In genomic region chr2:12060034-12060723, GRCm38 (mm10) we compare ENCODE assay signal across 8 mouse cellular contexts.
DNase-seq lines count a peak whose midpoint lies in the region; ATAC-seq and TF ChIP-seq lines count a peak whose summit lies in the region.

No protein-coding gene starts in this region.

- no peak overlapping the region for H3K4me2 ChIP-seq in neural tube, embryonic 13.5 days

- H3K27me3 ChIP-seq in neural tube, embryonic 13.5 days, result peaks cover 4% of the 10 kb centered on the region; the same call in 1 of the 2 replicates
- no peaks in the 10 kb centered on the region for H3K27me3 ChIP-seq in thymus, adult 2 months (ENCODE audit: control insufficient read depth, insufficient read depth, low read length)

- H3K36me3 ChIP-seq in neural tube, embryonic 13.5 days, result no peaks in the 10 kb centered on the region
- no peaks in the 10 kb centered on the region for H3K36me3 ChIP-seq in thymus, adult 2 months (ENCODE audit: control insufficient read depth, insufficient read depth, low read length)

- H3K27ac ChIP-seq in neural tube, embryonic 13.5 days (replicated peaks), result no peak overlapping the region
- no peak overlapping the region for H3K27ac ChIP-seq in thymus, adult 2 months (ENCODE audit: control insufficient read depth, insufficient read depth, low read length)

- WGBS in neural tube, embryonic 13.5 days, result 54% methylated on average over 5 of the region's 5 CpGs
- WGBS in thymus, adult 2 months, result 83% methylated on average over 5 of the region's 5 CpGs

- no peak for TF ChIP-seq POLR2A in thymus, adult 2 months (IDR thresholded peaks at IDR 0.05; ENCODE audit: control insufficient read depth, extremely low read depth, insufficient read depth, low read length, poor library complexity)

- intact Hi-C loops in heart, postnatal 36 days (cut with DNase I), result no loop called here
- intact Hi-C loops in heart, postnatal 10 days (cut with DNase I), result no loop called here

- peak; percentile 8 to 24 for DNase-seq in heart, adult 9 months (ENCODE audit: low spot score in 2 of 2)
- DNase-seq in heart, postnatal 36 days, result no peak
- peak; percentile 37 to 53 for DNase-seq in heart, postnatal 10 days
- DNase-seq in kidney, postnatal 36 days, result peak; percentile 38 to 45
- no peak for DNase-seq in thymus, adult 2 months
- no peak for DNase-seq in left cerebral cortex, adult 11 months (ENCODE audit: low spot score)
- DNase-seq in frontal cortex, adult 2 months (ENCODE audit: extremely low spot score in 1 of 2, low spot score in 1 of 2), result no peak

- H3K9ac ChIP-seq in neural tube, embryonic 13.5 days, result no peak overlapping the region

- no peak for TF ChIP-seq CTCF in thymus, adult 2 months (IDR thresholded peaks at IDR 0.05; ENCODE audit: borderline replicate concordance, control insufficient read depth, extremely low read depth, insufficient read depth, low read length, poor library complexity)

- H3K4me1 ChIP-seq in neural tube, embryonic 13.5 days (replicated peaks), result peaks cover 6% of the 10 kb centered on the region; the same call in 1 of the 2 replicates
- no peaks in the 10 kb centered on the region for H3K4me1 ChIP-seq in thymus, adult 2 months (replicated peaks; ENCODE audit: control insufficient read depth, insufficient read depth, low read length)

- H3K9me3 ChIP-seq in neural tube, embryonic 13.5 days, result no peaks in the 10 kb centered on the region

- H3K4me3 ChIP-seq in neural tube, embryonic 13.5 days, result no peak overlapping the region
- H3K4me3 ChIP-seq in thymus, adult 2 months (ENCODE audit: control insufficient read depth, insufficient read depth, low read length), result no peak overlapping the region

- peak; percentile 75 for ATAC-seq in neural tube, embryonic 13.5 days (ENCODE audit: low read depth)

Comparison
In these comparisons a context has a peak if more than half of its experiments do, and no peak if none do; other contexts are left out.
1. DNase-seq: peak in heart, adult 9 months (2 of 2), heart, postnatal 10 days (2 of 2) and kidney, postnatal 36 days (2 of 2); none in heart, postnatal 36 days (0 of 2), thymus, adult 2 months (single experiment), left cerebral cortex, adult 11 months (single experiment) and frontal cortex, adult 2 months (0 of 2).